Mouse (Mus musculus) WW6 (cell line): ENCODE data around the gene Mpp5.
A peak's percentile ranks its signal among the peaks of the same experiment; 100 is the strongest.

Source experiments
- DNase-seq: peaks from one replicate; pipeline ENCODE4 v3.0.0-alpha.2; 2013; ENCODE audit warnings: low read depth, low spot score

Gene Mpp5

DNA sequence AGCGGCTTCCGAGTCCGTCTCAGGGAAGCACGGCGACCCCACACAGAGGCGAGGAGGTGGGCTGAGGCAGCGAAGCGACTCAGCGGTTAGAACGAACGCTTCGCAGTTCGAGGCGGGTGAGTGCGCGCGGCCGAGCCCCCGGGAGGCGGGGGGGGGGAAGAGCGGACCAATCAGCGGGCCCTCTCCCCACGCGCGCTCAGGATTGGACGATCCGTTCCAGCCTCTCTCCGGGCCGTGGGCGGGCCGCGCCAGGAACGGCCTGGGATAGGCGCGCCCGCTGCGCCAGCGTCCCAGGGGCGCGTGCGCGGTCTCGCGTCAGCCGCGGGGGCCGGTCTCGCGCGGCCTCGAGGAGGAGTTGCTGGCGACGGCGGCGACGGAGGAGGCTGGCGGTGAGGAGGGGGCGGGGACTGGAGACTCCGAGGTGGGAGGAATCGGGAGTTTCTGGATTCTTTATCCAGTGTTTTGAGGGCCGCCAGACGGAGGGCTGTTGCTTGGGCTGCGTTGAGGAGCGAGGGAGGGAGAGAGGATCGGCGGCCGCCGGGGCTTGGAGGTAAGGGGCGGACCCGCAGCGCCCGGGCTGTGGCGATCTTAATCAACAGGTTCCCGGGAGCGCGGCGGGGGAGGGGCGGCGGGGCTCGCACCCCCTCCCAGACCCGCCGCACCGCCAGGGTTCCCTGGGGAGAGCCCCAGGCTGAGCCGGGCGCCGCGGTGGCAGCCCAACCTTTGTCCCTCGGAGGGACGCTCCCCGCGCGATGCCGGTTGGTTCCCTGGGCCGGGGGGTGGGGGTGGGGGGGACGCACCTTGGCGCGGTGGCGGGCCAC is at the start of gene Mpp5:
Gene Mpp5, plus strand, starts transcription at position 351 of the 821 bp plus-strand sequence.
- DNase-seq: peak; percentile 85

DNA sequence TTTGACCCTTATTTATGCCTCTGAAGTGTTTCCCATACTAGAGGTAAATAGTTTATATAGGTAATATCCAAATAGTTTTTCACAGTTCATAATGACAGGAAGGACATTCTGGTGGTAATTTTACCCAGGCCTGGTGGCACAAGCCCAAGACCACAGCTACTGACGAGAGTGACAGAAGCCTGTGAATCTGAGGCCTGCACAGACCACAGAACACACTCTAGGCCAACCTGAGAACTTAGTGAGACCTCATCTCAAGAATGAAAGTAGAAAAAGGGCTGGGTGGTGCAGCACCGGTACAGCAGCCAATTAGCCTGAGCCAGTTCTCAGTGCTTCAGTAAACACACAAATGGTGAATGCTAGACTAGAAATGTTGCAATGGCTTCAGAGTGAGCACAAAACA is 30.9 kb upstream of the Mpp5 start:
- DNase-seq: no peak

DNA sequence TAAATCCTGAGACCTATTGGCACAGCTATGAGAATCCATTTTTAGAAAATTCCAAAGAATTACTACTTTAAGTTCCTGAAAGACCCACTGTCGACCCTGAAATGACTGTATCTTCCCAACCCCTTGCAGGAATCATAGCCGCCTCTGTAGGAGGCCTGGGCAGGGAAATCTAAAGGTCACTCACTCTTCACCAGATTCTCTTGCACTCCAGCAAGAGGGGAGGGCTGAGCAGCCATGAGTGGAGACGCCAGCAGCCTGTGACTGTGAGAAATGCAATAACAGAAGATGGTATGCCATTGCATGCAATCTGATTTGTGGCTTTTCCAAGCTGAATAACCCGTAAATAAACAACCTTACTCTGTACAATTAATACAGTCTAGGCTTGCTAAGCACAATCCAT is 21.0 kb upstream of the Mpp5 start:
- DNase-seq: no peak

DNA sequence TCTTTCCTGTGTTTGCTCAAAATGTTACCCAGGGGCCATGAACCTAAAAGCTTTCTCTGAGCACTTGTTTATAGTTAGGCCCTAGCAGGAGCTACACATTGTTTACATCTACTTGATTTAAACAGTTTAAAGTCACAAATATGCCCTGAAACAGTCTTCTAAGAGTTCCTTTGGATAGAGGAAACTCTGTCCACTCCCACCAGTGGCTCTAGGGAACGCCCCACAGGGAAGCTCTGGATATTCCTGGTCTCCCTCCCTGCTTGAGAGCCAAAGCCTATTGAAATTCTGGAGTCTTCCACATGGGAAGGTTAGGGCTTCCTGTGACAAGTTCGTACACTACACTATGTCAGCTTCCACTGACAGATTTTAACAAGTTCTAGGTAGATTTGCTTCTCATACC is 9.1 kb upstream of the Mpp5 start:
- DNase-seq: no peak

DNA sequence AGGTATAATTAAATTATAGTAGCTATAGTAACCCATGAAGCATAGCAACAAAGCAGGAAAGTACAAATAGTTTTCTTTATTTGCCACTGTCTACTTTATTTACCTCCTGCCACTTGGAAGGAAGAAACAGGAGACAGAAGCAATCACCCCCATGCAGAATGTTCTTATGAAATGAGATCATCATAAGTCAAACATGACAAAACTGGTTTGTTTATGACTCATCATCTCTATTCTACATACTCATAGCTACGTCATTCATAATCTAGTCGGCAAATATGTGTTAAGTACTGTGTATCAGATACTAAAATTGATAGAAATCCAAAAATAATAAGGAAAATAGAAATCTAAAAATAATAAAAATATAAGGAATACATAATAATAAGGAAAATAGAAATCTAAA is 8.4 kb upstream of the Mpp5 start:
- no peak for DNase-seq

DNA sequence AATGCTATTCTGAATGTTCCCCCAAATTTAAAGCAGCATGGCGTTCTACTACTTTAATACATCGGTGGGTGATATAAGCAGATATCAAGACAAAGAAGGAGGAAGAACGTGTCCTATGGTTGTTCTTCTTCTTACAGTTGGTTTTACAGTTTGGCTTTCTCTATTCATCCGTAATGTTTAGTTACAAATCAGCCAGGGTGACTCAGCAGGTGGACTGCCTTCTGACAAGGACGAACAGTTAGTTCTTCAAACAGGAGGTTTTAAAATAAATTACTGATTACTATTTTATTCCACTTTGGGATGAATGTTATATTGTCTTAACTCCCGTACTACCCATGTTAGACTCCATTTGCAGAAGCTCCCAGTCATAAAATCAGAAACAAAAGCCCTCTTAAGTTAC is 2.5 kb upstream of the Mpp5 start:
- no peak for DNase-seq

DNA sequence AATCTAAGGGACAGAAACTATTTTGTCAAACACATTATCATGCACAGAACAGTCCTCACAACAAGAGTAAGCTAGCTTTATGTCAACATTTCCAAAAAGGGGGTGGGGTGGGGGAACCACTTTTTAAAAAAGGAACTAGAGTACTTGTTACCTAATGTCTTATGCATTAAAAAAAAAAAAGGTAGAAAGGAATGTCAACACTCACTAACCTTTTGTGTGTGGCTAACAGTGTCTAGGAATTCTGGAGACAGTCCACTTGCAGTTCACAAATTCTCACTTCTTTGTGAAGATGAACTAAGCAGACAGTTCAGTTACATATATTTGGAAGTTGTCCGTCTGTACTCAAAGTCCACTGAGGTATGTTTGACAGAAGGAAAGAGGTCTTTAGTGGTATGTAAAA is 1.3 kb upstream of the Mpp5 start:
- DNase-seq: no peak

DNA sequence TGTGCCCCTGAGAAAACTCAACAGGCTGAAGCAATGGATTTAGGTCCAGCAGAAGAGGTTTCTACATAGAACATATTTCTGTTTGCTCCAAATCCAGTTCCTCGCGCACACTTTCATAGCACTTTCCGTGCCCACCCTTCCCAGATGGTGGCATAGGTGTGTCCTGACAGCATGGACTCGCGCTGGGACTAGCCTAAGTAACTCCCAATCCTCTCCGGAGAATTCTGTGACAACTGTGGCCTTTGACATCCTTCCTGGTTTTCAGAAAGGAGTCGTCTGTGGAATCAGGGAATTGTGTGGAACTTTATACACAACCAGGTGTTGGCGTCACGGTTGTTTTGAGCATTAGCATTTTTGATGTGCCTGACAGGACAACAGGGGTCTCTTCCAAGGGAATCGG is 594 bp upstream of the Mpp5 start:
- DNase-seq: no peak

DNA sequence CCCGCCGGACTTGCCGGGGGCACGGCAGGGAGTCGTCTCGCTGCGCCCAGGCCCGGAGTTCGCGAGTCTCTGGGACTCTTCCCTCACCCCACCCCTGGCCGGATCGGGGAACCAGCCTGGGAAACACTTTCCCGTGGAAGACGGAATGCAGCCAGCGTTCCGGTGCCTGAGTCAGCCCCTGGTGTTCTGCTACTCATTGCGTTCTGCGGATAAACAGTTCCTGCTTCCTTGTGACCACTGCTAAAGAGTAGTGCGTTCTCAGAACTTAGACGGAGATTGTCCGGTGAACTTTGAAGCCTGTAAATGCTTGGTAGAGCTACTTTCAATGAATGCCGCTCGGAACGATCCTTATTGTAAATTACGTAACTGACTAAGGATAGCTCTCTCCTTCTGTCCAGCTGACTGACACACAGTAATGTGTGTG is 683 bp downstream of the Mpp5 start:
- peak; percentile 18 for DNase-seq

DNA sequence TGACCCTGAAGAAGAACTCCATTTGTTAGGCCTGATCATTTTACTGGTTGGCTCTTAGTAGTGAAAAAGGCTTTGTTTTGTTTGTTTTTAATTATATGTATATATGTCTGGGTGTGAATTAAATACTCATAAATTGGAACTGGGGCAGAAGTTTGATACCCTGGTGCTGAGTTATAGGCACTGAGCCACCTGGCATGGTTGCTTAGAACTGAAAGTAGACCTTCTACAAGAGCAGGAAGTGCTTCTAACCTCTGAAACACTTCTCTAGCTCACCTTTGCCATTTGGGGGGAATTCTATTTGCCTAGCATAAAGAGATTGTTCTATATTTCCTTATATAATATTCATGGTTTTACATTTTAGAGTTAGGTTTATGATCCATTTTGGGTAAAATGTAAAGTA is 13.3 kb downstream of the Mpp5 start:
- no peak for DNase-seq

DNA sequence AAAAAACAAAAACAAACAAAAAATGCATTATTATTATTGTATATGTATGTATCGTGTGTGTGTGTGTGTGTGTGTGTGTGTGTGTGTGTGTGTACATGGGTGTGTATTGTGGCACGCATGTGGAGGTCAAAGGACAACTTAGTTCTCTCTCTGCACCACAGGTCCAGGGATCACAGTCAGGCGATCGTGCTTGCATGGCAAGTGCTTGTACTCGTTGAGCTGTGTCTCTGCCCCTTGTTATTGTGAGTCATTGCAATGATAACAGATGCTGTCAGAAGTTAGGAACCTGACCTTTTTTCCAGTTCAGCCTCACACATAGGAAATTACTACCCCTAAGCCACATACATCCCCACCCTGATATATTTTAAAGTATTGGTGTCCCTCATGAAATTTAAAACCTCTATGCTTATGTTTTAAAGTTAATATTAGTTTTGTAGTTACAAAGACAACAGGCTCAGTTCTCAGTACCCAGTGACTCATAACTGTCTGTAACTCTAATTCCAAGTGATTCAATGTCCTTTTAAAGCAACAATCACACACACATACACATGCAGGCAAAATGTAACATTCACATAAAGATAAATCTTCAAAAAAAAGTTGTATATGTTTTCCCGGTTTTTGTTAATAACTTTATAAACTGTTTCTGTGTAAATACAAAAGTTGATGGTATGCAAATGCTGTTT is 20.5 kb downstream of the Mpp5 start:
- DNase-seq: no peak

DNA sequence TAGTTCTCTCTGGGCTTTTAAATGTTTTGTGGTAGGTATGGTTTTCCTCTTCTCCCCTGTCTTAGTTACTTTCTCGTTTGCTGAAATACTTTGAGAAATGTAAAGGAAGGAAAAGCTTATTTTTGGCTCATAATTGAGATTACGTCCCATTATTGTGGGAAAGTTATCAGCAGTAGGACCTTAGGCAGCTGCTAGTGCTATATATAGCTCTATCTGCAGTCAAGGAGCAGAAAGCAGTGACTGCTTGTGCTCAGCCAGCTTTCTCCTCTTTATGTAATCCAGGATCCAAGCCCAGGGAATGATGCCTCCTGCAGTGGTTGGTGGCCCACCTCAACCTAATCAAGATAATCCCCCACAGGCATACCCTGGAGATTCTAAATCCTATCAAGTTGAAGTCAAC is 24.5 kb downstream of the Mpp5 start:
- DNase-seq: no peak

DNA sequence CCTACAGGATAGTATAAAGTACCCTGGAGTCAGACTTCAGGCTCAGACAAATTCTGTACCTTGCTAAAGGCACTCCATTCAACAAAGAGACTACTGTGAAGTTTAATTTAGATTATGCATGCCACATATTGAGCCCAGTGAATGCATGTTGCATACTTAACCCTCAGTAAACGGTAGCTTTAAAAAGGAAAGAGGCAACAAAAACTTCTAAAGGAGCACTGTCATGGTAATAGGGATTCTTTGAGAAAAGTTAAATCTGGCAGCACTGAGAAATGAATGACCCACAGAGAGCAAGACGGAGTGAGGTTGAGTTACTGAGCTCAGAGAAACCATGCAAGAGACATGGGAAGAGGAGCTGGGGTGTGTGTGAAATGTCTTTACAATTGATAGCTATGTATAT is 29.2 kb downstream of the Mpp5 start:
- no peak for DNase-seq

DNA sequence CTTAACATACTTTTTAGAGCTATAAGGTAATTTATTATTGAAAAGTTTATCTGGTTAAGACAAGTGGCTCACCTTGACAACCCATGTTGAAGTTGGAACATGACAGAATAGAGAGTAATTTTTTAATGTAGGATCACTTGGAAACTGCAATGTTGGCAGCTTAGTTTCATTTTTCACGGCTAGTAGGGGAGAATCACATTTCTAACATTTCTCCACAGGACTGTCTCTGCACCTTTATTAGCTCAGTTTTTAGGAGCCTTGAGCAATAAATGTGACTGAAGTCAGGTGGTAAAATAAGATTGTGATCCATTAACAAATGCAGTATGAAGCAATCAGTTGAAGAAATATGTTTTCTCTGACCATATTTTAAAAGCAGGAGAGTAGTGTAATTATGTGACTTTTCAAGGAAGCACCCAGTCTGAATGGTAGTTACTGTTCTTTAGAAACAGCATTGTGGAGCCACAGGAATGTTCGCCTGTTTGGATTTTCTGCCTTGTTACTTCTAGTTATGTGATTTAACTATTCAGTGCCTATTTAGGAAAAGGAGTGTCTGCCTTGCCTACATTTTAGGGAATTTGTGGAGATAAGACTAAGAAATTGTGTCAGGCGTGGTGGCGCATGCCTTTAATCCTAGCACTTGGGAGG is 29.8 kb downstream of the Mpp5 start:
- no peak for DNase-seq

DNA sequence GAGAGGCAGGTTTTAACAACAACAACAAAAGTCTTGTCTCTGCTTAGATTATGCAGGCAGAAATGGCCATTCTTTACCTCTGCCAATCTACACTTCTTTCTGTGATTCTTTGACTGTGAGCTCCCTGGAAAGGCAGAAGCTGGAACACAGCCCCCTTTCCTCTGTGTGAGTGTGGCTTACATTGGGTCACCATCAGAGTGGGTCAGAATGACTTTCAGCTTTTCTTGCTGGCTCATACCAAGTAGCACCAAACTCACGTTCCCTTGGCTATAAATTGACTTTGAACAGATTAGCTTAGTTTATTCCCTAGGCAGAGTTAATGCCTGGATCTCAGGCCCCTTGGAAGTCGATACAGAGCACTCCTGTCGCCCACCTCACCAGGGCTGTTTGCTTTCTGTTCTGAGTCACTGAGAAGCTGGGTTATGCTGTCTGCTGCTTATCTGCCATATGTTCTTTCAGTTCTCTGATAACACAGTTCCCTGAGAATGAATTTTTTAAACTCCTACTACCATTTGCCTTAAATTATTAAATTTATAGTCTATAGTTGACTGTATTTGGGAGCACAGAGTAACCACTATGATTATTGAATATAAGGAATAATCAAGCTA is 39.7 kb downstream of the Mpp5 start:
- no peak for DNase-seq

DNA sequence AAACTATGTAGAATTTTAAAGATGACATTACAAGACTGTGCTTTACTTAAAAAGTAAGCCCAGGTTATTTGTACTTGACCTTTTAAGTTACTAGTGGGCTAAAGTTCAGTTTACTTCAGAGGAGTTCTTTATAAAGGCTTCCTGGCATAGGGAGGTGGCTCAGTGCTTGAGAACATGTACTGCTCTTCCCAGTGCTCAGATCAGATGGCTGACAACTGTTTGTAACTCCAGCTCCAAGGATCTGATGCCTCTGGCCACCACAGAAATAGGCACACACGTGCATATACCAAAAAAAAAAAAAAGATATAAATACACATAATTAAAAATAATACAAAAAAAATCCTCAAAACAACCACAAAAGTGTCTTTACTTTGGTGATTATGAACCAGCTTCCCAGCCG is 42.1 kb downstream of the Mpp5 start:
- DNase-seq: no peak

DNA sequence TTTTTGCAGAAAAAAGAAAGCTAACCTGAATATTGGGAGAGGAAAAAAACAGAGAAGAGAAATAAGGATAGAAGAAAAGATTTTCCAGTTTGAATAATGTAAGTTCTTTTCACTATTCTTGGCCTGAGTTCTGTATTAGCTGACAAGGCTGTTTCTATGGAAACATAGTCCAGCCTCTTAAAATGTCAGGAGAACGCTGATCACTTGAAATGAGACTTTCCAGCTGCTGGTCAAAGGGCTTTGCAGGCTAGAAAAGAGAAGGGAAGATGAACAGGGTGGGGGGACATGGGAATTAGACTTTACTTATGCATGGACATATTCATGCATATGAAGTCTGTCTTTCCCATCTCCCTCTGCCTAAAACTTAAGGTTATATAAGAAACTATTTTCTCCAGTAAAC is 45.5 kb downstream of the Mpp5 start:
- no peak for DNase-seq

DNA sequence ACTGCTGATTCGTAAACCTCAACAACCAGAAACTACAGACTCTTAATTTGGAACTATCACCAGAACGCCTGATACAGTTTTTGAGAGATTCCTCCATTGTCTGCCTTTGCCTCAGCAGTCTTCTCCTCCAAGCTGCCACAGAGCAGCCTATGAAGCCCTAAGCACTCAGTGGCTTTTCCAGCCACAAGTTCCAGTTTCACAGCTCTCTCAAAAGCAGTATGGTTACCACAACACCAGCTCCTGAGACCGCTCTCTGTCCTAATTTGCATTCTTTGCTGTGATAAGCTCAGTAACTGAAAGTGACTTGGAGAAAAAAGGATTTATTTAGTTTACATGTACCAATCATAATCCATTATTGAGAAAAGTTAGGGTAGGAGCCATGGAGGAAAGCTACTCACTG is 51.3 kb downstream of the Mpp5 start:
- DNase-seq: no peak

DNA sequence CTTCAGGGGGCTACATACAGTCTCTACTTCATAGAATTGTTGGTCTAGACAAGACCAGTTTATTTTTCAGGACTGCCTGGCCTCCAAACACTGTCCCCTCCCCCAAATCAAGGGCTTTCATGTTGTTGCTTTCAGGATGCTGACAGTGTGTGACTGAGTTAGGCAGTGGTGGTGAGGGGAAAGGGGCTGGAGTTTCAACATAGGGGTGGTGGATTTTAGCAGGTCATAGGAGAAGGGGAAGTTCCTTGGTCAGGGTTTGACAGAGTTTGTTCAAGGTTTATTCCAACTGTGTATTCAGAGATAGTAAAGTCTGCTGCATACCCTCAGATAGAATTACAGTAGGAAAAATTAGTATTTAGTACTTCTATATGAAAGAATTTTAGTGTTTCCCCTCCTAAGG is 53.1 kb downstream of the Mpp5 start:
- no peak for DNase-seq

DNA sequence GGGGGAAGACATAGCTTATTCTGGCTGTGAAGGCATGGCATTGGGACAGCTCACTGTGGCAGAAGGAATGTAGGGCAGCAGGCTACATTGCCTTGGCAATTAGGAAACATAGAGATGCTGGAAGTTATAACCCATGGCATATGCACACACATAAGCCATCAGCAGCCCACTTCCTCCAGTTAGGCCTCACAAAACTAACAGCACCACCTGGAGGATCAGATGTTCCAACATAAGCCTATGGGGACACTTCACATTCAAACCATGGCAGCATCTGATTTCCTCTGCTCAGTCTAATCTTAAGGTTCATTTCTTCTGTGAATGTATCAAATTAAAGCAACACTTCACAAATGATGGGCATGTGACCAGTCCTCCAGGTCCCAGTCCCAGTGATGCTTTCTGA is 65.7 kb downstream of the Mpp5 start:
- DNase-seq: no peak

DNA sequence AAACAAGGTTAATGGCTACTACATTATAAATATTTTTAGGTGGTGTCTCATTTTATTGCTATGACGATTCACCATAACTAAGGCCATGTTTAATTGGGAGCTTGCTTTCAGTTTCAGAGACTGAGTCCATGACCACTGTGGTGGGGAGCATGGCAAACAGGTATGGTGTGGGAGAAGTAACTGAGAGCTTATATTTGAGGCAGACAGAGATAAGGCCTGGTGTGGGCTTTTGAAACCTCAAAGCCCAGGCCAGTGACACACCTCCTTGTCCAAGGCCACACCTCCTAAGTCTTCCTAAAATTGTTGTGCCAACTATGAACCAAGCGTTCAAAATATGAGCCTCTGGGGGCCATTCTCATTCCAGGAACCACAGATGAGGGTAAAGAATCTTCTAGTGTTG is 85.8 kb downstream of the Mpp5 start:
- DNase-seq: no peak

DNA sequence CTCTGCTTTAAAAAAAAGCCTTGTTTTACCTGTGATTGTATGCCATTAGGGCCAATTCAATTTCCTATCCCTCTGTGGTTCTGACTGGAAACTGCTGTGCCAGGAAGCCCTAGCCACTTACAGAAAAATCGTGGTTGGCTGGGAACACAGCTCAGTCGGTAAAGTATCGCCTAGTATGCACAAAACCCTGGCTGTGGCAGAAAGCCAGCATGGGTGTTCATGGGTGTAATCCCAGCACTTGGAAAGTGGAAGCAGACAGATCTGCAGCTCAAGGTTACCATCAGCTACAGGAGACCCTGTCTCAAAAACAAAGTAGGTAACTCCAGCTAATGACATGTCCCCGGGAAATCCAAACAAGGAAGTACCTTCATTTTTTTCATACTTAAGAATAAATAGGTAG is 91.2 kb downstream of the Mpp5 start:
- DNase-seq: no peak

DNA sequence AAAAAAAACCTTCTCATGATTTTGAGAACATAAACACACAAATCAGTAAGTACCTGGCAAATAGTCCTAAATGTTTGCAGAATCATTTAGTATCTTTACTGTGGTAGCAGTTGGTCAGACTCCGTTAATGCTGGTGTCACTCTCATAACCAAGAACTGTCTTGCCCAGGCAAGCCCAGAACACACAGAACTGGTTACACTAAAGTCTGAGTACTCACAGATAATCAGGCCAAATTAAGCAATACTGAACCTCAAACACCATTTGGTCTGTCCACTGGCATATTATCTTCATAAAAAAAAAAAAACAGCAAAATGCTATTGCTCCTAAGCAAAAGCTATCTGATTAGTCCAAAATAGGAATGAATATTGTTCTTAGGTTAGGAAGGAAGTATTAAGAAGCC is 93.7 kb downstream of the Mpp5 start:
- DNase-seq: no peak
